Mouse (Mus musculus): ENCODE results near the gene Slc38a6. TPM values are rescaled to one million over a fixed set of nuclear protein-coding genes. Genes with fewer than 3 reads are reported as not detected.

The Slc38a6 gene
- total RNA-seq, 1 experiment from 2014 or later = 8.3 TPM

DNA sequence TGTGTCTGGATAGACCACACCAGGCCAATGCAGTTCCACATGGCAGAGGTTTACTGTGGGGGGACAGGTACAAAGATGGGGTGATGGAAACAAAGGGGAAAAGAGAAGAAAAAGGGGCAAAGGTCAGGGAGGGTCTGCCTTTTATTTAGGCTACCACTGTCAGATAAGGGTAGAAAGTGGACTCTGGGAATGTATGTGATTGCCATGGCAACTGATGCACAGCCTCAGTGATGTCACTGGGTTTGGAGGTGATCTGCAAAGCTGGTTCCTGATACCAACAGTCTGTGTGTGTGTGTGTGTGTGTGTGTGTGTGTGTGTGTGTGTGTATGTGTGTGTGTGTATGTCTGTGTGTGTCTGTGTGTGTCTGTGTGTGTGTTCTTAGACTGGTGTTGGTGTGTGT, 106.4 kb downstream of the Slc38a6 start:
- DNase-seq = no peak

DNA sequence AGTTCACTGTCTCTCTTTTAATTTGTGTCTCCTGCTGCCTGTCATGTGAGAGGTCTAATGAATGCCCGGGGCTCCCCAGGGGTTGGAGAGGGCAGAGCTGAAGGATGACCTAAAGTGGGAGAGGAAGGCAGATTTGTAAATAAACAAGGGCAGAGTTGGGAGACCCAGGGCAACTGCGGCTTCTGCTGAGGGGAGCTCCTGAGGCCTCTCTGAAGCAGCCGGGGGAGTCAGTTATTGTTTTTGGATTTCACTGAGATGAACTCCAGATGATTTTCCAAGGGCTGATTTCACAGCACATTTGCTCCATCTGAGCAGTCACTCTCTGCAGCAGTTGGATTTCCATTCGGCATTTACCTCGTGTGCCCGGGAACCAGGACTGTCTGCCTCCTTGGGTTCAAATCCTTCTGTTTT, 107.3 kb downstream of the Slc38a6 start:
- DNase-seq = no peak

DNA sequence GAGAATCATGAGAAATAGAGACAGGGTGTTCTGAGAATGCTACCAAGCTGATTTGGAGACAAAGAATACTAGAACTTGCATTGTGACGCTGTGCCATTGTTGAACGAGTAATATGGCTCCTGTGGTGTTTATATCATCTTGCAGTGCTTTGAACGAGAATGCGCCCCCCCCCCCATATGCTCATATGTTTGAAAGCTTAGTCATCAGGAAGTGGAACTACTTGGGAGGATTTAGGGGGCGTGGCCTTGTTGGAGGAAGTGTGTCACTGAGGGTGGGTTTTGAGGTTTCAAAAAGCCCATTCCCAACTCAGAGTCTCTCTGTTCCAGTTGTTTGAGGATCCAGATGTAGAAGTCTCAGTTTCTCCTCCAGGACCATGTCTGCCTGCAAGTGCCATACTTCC, 108.0 kb downstream of the Slc38a6 start:
- DNase-seq = no peak

DNA sequence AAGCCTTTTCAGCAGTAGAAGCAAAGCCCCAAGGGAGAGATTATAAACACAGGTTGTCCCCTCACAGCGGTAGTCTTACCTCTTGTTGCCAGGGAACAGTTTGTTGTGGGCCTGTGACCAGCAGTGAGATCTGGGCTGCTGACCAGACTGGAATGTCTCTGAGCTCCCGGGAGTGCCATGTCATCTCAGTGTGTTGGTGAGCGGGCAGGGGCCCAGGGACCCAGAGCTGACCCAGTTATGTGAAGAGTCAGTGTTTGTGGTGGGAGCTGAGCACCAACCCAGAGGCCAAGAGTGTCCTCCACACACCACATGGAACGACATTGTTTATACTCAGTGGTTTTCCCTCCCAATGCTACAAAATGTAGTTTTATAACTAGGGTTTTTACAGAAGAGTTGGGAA, 112.8 kb downstream of the Slc38a6 start:
- no peak for DNase-seq

DNA sequence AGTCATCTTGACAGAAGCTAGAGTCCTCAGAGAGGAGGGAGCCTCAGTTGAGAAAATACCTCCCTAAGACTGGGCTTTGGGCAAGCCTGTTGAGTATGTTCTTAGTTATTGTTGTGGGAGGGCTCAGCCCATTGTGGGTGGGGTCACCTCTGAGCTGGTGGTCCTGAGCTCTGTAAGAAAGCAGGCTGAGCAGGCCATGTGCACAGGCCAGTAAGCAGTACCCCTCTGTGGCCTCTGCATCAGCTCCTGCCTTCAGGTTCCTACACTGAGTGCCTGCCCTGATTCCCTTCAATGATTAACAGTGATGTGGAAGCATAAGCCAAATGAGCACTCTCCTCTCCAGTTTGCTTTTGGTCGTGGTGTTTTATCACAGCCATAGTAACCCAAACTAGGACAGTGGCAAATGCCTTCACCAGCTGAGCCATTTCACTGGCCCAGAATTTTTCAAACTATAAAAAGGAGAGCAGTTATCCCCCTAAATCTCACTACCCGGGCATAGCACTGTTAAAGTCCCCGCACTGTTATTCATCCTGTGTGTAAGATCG, 114.0 kb downstream of the Slc38a6 start:
- DNase-seq = no peak

DNA sequence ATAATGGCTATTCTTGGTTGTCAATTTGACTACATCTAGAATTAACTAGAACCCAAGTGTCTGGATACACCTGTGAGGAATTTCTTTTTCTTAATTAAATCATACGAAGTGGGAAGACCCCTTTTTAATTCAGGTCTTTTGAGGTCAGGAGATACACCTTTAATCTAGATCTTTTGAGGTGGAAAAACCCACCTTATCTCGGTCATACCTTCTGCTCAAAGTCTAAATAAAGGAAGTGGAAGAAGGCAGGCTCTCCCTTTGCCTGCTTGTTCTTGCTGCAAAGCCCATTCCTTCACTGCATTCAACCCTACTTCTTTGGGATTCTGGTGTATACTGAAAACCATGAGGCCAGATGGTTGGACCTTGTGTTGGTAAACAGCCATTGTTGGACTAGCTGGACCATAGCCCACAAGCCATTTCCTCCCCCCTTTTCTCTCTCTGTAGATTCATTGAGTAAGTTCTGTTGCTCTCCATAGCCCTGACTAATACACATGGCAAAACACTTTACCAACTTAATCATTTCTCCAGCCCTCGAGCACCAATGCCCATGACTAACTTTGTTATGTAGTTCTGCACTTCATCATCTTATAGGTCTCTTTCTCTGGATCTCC, 115.0 kb downstream of the Slc38a6 start:
- no peak for DNase-seq

DNA sequence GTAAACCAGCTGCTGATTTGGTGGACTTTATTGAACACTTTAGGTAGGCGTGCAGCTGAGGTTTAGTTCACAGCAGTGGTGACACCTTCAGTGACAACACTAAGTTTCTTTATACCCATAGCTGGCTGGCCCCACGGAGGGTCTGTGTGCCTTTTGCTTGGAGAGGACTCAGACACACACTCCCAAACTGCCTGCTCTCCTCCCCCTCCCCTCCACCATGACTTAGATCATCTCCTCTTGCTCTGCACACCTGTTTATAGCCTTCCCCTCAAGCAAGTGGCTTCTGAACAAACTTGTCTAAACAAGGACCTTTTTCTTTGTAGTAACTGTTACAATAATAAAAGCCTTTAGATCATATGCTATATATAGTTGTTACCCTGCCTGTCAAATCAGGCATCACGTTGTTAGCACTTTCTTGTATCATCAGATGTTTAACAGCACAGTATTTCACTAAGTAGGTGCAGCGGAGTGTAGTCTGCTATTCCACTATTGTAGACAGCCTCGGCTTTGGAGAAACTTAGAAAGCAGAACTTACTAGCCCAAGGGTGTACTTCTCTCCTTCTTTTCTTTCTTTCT, 115.6 kb downstream of the Slc38a6 start:
- no peak for DNase-seq

DNA sequence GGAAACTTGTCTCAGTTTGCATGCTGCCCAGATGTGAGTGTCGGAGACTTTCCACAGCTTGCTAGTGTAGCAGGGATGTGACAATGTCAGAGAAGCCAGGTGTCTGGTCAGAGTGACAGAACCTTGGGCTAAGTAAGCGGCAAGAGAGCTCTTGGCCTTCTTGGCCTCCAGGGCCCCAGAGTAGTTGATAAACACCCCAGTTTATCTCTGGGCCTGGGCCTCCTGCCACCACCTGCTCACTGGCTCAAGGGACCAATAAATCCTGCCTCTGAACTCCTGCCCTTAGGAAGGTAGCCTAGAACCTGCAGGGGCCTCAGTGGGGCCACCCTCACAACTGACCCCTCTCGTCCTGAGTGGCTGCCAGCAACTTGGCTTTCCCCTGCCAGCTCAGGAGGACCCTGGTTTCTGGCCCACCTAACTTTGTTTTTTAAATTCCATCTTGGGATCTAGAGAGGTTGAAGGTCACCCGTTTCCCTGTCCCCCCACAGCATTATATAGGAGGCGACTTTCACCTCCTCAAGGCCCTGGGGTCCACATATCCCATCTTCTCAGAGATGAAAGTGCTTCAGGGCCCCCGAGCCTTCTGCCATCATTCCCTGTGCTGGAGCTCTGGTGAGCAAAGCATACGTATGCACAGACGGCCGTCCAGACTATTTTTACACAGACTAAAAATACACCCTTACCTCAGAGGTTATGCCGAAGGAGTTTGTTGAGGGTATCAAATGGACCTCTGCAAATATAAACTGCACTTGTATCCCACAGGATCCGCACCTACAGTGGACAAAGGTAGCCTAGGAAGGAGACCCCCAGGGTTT, 116.5 kb downstream of the Slc38a6 start:
- no peak for DNase-seq

Other genes with a start within 250 kb of the Slc38a6 start
- 4.3 and 5.2 TPM in 2 replicates for gene Six1, start 232.9 kb upstream of the Slc38a6 start, total RNA-seq (2021)
- gene Six4, start 173.3 kb upstream of the Slc38a6 start, total RNA-seq (2021) = 1.3 and 1.5 TPM in 2 replicates
- gene Mnat1, start 163.1 kb upstream of the Slc38a6 start, total RNA-seq (2021) = 20.5 and 22.6 TPM in 2 replicates
- gene Trmt5, start 69 bp upstream of the Slc38a6 start, total RNA-seq (2021) = 16.5 and 17.5 TPM in 2 replicates